Mouse (Mus musculus): Measurements from ENCODE around the gene Slco6c1. TPM values are rescaled to one million over a fixed set of nuclear protein-coding genes. Genes with fewer than 3 reads are reported as not detected.

Slco6c1 gene
- not detected in 2 replicates for polyA plus RNA-seq (2014; fragmentation: Nextera tagmentation; extraction: Ambion mirVana)

DNA sequence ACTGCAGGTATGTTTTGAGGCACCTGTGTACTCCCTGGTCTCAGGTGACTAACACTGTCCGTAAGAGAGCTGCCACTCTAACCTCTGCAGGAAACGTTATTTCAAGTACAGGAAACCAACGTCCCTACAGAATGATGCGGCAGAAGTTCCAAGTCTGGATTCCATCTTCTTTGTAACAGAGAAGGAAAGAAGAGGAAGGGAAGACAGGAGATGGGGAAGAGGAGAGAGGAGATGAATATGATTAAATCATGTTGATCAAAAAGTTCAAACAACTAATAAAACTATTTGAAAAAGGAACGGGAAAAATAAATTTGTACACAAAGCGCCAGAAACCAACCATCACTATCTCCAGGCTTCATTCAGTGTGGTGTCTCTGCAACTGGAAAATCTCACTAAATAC lies at the start of gene Slco6c1:
Slco6c1 (minus strand) TSS at position 101 of the 400 bp plus-strand sequence.
- H3K9ac ChIP-seq (ENCODE audit: low read length) = no peak within 1 kb of the TSS
- H3K27me3 ChIP-seq (ENCODE audit: control insufficient read depth, insufficient read depth, low read length) = no peaks in the 10 kb centered on the region
- no peaks in the 10 kb centered on the region for H3K9me3 ChIP-seq (ENCODE audit: control insufficient read depth, low read length)
- H3K4me1 ChIP-seq (ENCODE audit: control insufficient read depth in 2 of 2, insufficient read depth in 2 of 2, low read length in 2 of 2) = no peaks in the 10 kb centered on the region
- H3K4me3 ChIP-seq (ENCODE audit: control insufficient read depth in 1 of 2, insufficient read depth in 1 of 2, low read depth in 1 of 2, low read length in 2 of 2) = no peak within 1 kb of the TSS
- no peak for ATAC-seq (ENCODE audit: insufficient number of reproducible peaks, insufficient read depth, low FRiP score, low read depth)
- no peak within 1 kb of the TSS for H3K4me2 ChIP-seq (ENCODE audit: low read length)
- no peak within 1 kb of the TSS for H3K27ac ChIP-seq (replicated peaks in 1 of 2; ENCODE audit: control insufficient read depth in 1 of 2, insufficient read depth in 1 of 2, low read depth in 2 of 2, low read length in 2 of 2)
- WGBS = 87% methylated on average over 6 of the region's 6 CpGs
- no peaks in the 10 kb centered on the region for H3K36me3 ChIP-seq (ENCODE audit: control insufficient read depth, insufficient read depth, low read length)

DNA sequence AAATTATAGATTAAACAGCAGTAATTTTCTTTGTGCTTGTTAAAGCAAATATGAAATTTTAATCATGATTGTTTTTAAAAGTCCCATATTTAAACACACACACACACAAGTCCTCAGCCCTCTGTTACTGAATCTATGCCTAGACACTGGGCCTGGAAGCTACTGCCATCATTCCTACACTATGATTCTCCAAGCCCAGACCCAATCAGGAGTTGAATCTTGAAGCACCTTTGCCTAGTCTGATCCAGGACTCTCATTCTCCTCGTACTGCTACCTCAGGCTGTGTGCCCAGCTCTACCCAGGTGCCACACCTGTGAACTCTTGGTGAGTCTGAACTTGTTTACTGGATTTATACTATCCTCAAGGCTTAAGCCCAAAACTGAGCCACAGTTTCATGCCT lies 89.1 kb downstream of the Slco6c1 start:
- 40% methylated on average over 1 of the region's 1 CpGs for WGBS
- no peaks in the 10 kb centered on the region for H3K4me1 ChIP-seq (ENCODE audit: control insufficient read depth in 2 of 2, insufficient read depth in 2 of 2, low read length in 2 of 2)
- ATAC-seq (ENCODE audit: insufficient number of reproducible peaks, insufficient read depth, low FRiP score, low read depth) = no peak

DNA sequence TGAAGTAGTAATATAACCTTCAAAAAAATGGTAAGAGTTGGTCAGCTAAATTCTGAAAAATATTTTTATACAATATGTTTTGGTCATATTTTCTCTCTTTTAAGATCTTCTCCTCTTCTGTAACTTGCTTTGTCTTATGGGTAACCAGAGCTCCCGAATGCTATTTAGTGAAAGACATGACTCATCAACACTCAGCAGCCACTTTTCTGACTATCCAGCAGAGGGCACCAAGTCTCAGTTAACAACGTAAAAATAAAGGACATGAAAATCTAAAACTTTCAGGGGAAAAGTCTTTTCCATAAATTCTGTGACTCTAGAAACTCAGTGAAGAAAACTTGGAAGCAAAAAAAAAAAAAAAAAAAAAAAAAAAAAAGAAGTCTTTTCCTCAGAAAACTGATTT lies 89.6 kb downstream of the Slco6c1 start:
- Histone ChIP-seq H3K27ac (replicated peaks in 1 of 2; ENCODE audit: control insufficient read depth in 1 of 2, insufficient read depth in 1 of 2, low read depth in 2 of 2, low read length in 2 of 2) (no peak overlapping the region), H3K4me2 (ENCODE audit: low read length) (no peak overlapping the region), H3K27me3 (ENCODE audit: control insufficient read depth, insufficient read depth, low read length) (no peaks in the 10 kb centered on the region), H3K9ac (ENCODE audit: low read length) (no peak overlapping the region), H3K9me3 (ENCODE audit: control insufficient read depth, low read length) (no peaks in the 10 kb centered on the region), H3K36me3 (ENCODE audit: control insufficient read depth, insufficient read depth, low read length) (no peaks in the 10 kb centered on the region), H3K4me1 (ENCODE audit: control insufficient read depth in 2 of 2, insufficient read depth in 2 of 2, low read length in 2 of 2) (no peaks in the 10 kb centered on the region), H3K4me3 (ENCODE audit: control insufficient read depth in 1 of 2, insufficient read depth in 1 of 2, low read depth in 1 of 2, low read length in 2 of 2) (no peak overlapping the region)
- no peak for ATAC-seq (ENCODE audit: insufficient number of reproducible peaks, insufficient read depth, low FRiP score, low read depth)
- 7% methylated on average over 2 of the region's 2 CpGs for WGBS

More for the DNA sequence above, 89.1 kb downstream of the Slco6c1 start:
- Histone ChIP-seq H3K9ac (ENCODE audit: low read length) (no peak overlapping the region), H3K27ac (replicated peaks in 1 of 2; ENCODE audit: control insufficient read depth in 1 of 2, insufficient read depth in 1 of 2, low read depth in 2 of 2, low read length in 2 of 2) (no peak overlapping the region), H3K4me3 (ENCODE audit: control insufficient read depth in 1 of 2, insufficient read depth in 1 of 2, low read depth in 1 of 2, low read length in 2 of 2) (no peak overlapping the region), H3K36me3 (ENCODE audit: control insufficient read depth, insufficient read depth, low read length) (no peaks in the 10 kb centered on the region), H3K4me2 (ENCODE audit: low read length) (no peak overlapping the region), H3K9me3 (ENCODE audit: control insufficient read depth, low read length) (no peaks in the 10 kb centered on the region), H3K27me3 (ENCODE audit: control insufficient read depth, insufficient read depth, low read length) (no peaks in the 10 kb centered on the region)

DNA sequence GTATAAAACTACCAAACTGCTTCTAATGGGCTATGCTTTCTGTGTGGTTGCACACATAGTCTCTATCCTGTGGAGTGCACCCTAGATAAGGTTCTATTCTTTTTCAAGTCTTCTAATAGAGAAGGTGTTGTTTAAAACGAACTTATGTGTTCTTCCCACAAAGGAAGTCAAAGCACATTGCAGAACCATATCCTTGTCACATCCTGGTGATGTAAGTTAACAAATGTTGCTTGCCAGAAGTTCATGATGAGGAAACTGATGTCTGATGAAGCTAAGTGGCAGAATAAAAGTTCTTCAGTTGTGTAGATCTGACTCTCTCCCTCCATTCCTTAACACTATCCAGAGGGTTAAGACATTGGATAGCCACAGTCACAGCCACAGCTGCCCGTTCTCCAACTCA lies 90.1 kb downstream of the Slco6c1 start:
- no peak for ATAC-seq (ENCODE audit: insufficient number of reproducible peaks, insufficient read depth, low FRiP score, low read depth)
- no peaks in the 10 kb centered on the region for H3K4me1 ChIP-seq (ENCODE audit: control insufficient read depth in 2 of 2, insufficient read depth in 2 of 2, low read length in 2 of 2)
- H3K9me3 ChIP-seq (ENCODE audit: control insufficient read depth, low read length) = no peaks in the 10 kb centered on the region
- no peaks in the 10 kb centered on the region for H3K27me3 ChIP-seq (ENCODE audit: control insufficient read depth, insufficient read depth, low read length)
- WGBS = 51% methylated on average over 2 of the region's 2 CpGs
- H3K4me3 ChIP-seq (ENCODE audit: control insufficient read depth in 1 of 2, insufficient read depth in 1 of 2, low read depth in 1 of 2, low read length in 2 of 2) = no peak overlapping the region
- no peaks in the 10 kb centered on the region for H3K36me3 ChIP-seq (ENCODE audit: control insufficient read depth, insufficient read depth, low read length)
- H3K27ac ChIP-seq (replicated peaks in 1 of 2; ENCODE audit: control insufficient read depth in 1 of 2, insufficient read depth in 1 of 2, low read depth in 2 of 2, low read length in 2 of 2) = no peak overlapping the region
- H3K4me2 ChIP-seq (ENCODE audit: low read length) = no peak overlapping the region
- no peak overlapping the region for H3K9ac ChIP-seq (ENCODE audit: low read length)

DNA sequence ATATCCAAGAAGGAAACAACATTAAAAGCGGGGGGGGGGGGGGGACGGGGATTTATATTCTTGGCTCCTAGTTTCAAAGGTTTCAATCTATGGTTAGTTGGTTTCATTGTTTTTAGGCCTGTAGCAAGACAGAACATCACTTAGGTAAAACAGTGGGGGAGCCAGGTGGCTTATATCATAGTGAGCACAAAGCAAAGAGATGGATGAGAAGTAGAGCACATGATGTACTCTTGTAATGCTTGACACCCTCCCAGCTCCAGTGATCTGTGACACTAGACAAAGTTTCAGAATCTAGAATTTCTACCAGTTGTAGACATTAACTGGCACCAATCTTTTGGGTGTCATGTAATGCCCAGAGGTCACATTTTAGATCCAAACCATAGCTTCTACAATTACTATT lies 106.7 kb downstream of the Slco6c1 start:
- Histone ChIP-seq H3K27ac (replicated peaks in 1 of 2; ENCODE audit: control insufficient read depth in 1 of 2, insufficient read depth in 1 of 2, low read depth in 2 of 2, low read length in 2 of 2) (no peak overlapping the region), H3K9me3 (ENCODE audit: control insufficient read depth, low read length) (no peaks in the 10 kb centered on the region), H3K9ac (ENCODE audit: low read length) (no peak overlapping the region), H3K4me3 (ENCODE audit: control insufficient read depth in 1 of 2, insufficient read depth in 1 of 2, low read depth in 1 of 2, low read length in 2 of 2) (no peak overlapping the region), H3K4me2 (ENCODE audit: low read length) (no peak overlapping the region), H3K27me3 (ENCODE audit: control insufficient read depth, insufficient read depth, low read length) (no peaks in the 10 kb centered on the region), H3K4me1 (ENCODE audit: control insufficient read depth in 2 of 2, insufficient read depth in 2 of 2, low read length in 2 of 2) (no peaks in the 10 kb centered on the region), H3K36me3 (ENCODE audit: control insufficient read depth, insufficient read depth, low read length) (no peaks in the 10 kb centered on the region)
- WGBS = 50% methylated on average over 2 of the region's 2 CpGs
- ATAC-seq (ENCODE audit: insufficient number of reproducible peaks, insufficient read depth, low FRiP score, low read depth) = no peak

DNA sequence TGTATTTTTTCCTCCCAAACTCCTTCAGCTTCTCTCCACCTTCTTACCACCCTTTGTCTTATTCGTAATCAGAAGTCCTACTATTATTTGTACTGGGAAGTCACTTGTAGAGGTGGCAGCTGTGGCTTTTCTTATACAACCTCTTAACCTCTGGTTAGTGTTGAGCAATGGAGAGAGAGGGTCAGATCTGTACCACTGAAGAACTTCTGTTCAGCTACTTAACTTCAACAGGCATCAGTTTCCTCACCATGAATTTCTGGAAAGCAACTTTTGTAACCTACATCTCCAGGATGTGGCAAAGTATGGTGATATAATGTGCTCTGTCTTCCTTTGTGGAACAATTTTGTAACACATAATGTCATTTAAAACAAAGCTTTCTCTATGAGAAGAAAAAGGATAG lies 108.7 kb downstream of the Slco6c1 start:
- H3K9me3 ChIP-seq (ENCODE audit: control insufficient read depth, low read length) = no peaks in the 10 kb centered on the region
- no peak overlapping the region for H3K9ac ChIP-seq (ENCODE audit: low read length)
- no peaks in the 10 kb centered on the region for H3K36me3 ChIP-seq (ENCODE audit: control insufficient read depth, insufficient read depth, low read length)
- H3K4me3 ChIP-seq (ENCODE audit: control insufficient read depth in 1 of 2, insufficient read depth in 1 of 2, low read depth in 1 of 2, low read length in 2 of 2) = no peak overlapping the region
- H3K27ac ChIP-seq (replicated peaks in 1 of 2; ENCODE audit: control insufficient read depth in 1 of 2, insufficient read depth in 1 of 2, low read depth in 2 of 2, low read length in 2 of 2) = no peak overlapping the region
- WGBS = 33% methylated on average over 1 of the region's 1 CpGs
- no peak overlapping the region for H3K4me2 ChIP-seq (ENCODE audit: low read length)
- ATAC-seq (ENCODE audit: insufficient number of reproducible peaks, insufficient read depth, low FRiP score, low read depth) = no peak
- no peaks in the 10 kb centered on the region for H3K27me3 ChIP-seq (ENCODE audit: control insufficient read depth, insufficient read depth, low read length)
- H3K4me1 ChIP-seq (ENCODE audit: control insufficient read depth in 2 of 2, insufficient read depth in 2 of 2, low read length in 2 of 2) = no peaks in the 10 kb centered on the region

DNA sequence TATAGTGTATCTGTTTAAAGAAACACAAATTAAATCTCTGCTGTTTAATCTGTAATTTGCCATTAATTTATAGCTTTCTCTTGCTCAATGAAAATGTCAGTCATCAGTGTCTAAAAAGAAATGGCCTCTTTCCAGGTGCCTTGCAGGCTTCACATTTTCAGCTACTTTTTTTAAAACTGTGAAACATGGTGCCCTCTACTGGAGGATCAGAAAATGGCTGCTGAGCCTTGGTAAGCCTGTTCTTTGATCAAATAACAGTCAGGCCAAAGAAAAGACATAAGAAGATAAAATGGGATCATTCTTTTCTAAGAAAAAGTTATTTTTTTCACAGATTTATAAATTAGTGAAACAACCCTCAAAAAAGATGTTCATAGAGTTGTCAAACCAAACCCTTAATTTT lies 109.1 kb downstream of the Slco6c1 start:
- no peak overlapping the region for H3K9ac ChIP-seq (ENCODE audit: low read length)
- ATAC-seq (ENCODE audit: insufficient number of reproducible peaks, insufficient read depth, low FRiP score, low read depth) = no peak
- no peak overlapping the region for H3K4me2 ChIP-seq (ENCODE audit: low read length)
- no peaks in the 10 kb centered on the region for H3K9me3 ChIP-seq (ENCODE audit: control insufficient read depth, low read length)
- H3K4me1 ChIP-seq (ENCODE audit: control insufficient read depth in 2 of 2, insufficient read depth in 2 of 2, low read length in 2 of 2) = no peaks in the 10 kb centered on the region
- H3K36me3 ChIP-seq (ENCODE audit: control insufficient read depth, insufficient read depth, low read length) = no peaks in the 10 kb centered on the region
- no peaks in the 10 kb centered on the region for H3K27me3 ChIP-seq (ENCODE audit: control insufficient read depth, insufficient read depth, low read length)
- H3K27ac ChIP-seq (replicated peaks in 1 of 2; ENCODE audit: control insufficient read depth in 1 of 2, insufficient read depth in 1 of 2, low read depth in 2 of 2, low read length in 2 of 2) = no peak overlapping the region
- H3K4me3 ChIP-seq (ENCODE audit: control insufficient read depth in 1 of 2, insufficient read depth in 1 of 2, low read depth in 1 of 2, low read length in 2 of 2) = no peak overlapping the region
